Mouse (Mus musculus) monocyte, adult 5-6 weeks (primary cell): ENCODE measurements around the gene Tdpoz2. TPM values are rescaled to one million over a fixed set of nuclear protein-coding genes. Genes with fewer than 3 reads are reported as not detected.
"Not testable (repeated sequence)": the region's sequence is repeated elsewhere in the genome, so short reads cannot be mapped to it uniquely, and the experiment has no call there.

ENCODE experiments used
- ATAC-seq: fragments of 153-309, 156-312 bp; replicated peaks from 2 replicates; pipeline ENCODE4 v1.8.0; 2017; ENCODE audit warnings: mild to moderate bottlenecking; ENCODE audit not compliant: low TSS enrichment, insufficient number of reproducible peaks, severe bottlenecking, poor library complexity, low FRiP score
- total RNA-seq: library from RNA; stranded (forward); fragments of 200-1000, 200-491, 200-594 nt; gene quantifications from 3 replicates; pipeline ENCODE4 v1.2.3, GENCODE M21; 2017

Gene Tdpoz2
- total RNA-seq, result not detected in 3 replicates

DNA sequence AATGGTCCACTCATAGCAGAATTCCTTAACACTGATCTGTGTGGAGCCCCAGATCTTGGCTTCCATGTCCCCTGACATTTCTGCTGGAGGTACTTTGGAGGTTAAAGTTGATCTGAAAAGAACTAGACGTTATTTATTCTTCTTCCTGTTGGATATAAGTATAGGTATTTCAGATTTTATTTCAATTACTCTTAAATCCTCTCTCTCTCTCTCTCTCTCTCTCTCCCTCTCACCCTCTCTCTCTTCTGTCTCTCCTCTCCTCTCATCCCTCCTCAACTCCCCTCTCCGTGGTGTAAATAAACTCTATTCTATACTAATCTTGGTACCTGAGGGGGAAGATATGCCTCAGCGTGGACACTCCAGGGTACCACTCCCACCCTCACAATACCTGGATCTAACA is at the start of gene Tdpoz2:
Gene Tdpoz2 (minus strand): TSS at position 101 of the 400 bp plus-strand sequence.
- ATAC-seq, result no peak

DNA sequence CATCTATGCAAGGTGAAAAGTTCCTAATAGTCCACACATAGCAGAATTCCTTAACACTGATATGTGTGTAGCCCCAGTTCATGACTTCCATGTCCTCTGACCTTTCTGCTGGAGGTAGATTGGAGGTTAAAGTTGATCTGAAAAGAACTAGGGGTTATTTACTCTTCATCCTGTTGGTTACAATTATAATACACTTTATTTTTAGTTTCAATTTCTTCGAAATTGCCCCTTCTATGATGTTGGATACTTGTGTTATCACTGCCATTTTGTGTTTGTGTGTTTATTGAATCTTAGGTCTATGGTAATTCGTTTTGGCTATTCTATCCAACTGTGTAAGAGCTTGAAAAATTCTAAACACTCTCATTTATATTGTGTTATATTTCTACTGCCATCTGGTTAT is 40.5 kb upstream of the Tdpoz2 start, which contains the start of gene Gm37596:
Gene Gm37596 (minus strand): TSS at position 101 of the 400 bp plus-strand sequence.
- not testable (repeated sequence) for ATAC-seq

DNA sequence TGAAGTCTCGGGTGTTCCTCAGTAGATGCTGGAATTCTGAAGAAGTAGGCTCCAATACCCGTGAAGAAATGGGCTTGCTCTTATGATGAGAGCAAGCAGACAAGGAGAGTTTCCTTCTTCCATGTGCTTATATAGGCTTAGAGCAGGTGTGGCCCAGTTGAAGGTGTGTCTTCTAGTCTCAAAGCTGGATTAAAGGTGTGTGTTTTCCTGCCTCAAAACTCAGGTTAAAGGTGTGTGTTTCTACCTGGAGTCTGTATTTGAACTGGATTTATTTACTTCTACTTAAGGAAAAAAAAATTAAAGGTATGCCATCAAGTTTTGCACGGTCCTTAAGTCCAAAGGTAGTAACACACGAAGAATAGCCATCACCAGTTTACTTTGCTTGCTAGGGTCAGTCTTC is 23.7 kb upstream of the Tdpoz2 start, which contains the start of gene Tdpoz1:
Gene Tdpoz1 (minus strand): TSS at position 101 of the 400 bp plus-strand sequence.
- not testable (repeated sequence) for ATAC-seq

DNA sequence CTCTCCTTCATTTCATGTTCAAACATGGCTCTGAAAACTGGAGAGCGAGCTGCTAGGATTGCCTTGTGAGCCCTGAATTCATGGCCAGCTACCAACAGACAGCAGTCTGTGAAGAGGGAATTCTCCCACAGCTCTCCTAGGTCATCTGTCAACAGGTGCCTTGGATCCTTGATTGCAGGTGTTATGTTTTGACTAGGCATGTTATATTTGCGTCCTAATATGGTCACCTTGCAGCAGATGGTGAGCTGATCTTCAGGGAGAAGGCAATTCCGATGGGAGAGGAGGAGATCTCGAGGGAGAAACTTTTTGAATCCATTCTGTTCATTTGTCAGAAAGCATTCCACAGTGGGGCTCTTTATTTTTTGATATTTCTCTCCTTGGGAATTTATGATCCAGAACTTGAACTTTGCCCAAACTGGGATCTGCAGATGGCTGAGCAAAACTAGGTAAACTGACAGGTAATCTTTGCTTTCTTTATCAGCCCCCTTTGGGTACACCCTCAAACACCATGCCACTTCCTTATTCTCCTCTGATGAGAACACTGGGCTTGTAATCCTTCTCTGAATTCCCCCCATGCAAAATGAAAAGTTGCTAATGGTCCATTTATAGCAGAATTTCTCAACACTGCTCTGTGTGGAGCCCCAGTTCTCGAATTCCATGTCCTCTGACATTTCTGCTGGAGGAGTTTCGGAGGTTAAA is 18.5 kb upstream of the Tdpoz2 start:
- not testable (repeated sequence) for ATAC-seq

DNA sequence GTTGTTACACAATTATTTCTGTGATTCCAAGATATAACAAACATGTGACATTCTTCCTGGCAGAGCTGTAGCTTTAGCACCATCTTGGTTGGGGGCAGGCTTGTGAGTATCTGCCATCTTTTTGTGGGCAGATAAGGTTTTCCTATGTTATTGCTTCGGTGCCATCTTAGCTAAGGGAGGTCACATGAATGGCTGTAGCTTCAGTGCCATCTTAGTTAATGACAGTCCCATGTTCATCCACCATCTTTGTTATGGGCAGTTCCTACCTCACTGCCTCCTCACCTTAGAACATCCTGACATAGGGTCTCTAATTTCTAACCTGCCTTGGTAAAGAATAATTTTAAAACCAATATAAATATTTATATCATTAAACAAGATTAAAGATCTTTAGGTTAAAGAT is 1.8 kb upstream of the Tdpoz2 start:
- no peak for ATAC-seq

DNA sequence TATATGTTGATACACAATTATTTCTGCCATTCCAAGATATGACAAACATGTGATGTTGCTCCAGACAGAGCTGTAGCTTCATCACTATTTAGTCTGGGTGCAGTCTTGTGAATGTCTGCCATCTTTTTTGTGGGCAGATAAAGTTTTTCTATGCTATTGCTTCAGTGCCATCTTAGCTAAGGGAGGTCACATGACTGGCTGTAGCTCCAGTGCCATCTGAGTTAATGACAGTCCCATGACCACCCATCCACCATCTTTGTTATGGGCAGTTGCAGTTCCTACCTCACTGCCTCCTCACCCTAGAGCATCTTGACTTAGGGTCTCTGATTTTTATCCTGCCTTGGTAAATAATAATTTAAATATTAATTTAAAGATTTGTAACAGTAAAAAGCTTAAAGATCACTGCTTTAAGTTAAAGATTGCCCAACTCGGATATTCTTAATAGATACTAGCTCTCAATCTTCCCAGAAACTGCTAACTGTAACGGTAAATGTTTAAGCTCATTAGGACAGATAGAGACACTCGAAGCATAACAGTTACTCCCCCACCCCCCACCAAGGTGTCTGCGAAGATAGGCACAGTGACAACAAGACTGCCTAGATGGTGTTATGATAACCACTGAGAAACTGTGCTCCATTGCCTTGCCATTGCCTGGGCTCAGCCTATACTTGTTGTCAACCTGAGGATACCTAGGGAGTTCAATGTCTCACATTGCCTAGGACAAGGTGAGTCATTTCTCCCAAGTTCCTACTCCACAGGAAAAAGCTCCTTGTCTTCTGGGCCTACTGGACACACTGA is 21.4 kb downstream of the Tdpoz2 start:
- ATAC-seq, result not testable (repeated sequence)

DNA sequence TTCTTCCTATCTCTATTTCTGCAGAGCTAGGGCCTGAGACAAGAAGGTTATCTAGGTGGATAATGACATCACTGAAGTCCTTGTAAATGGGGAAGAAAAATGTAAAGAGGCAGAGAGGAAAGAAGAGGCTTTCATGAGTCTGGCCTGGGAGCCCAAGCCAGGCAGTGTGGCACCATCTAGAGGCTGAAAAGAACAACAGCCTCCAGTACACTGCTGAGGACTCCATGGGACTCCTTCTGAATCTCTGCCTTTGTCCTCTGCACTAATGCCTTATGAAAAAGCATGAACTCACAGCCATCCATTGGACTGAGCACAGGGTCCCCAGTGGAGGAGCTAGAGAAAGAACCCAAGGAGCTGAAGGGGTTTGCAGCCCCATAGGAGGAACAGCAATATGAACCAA is 43.5 kb downstream of the Tdpoz2 start:
- ATAC-seq, result peak; percentile 60; the same call in 1 of the 2 replicates

DNA sequence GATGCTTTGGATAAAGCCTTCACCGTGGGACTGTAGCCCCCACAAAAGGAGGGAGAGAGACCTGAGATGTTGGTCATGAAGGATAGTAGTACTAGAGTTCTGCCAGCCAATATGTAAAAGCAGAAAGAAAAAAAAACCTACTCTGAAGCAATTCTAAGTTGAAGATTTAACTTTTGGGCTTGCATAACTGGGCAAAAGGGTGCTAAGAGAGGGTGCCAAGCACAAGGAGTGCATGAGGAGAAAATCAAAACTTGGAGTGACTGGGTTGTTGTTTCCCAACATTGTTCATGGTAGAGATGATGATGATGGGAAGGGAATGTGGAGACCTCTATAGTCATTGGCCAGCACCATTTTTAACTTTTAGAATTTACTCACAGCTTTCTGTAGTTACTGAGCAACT is 50.6 kb downstream of the Tdpoz2 start:
- no peak for ATAC-seq

Other genes with a start within 250 kb of the Tdpoz2 start
- 0.29 to 0.32 TPM in 2 of 3 replicates, not detected in the other for gene Tchh, start 210.4 kb downstream of the Tdpoz2 start, total RNA-seq
- gene Tchhl1, start 183.9 kb downstream of the Tdpoz2 start, total RNA-seq, result not detected in 3 replicates
- gene S100a11, start 132.2 kb downstream of the Tdpoz2 start, total RNA-seq, result 59.1 to 65.2 TPM (median 61.9 TPM) in 3 replicates
- 811 to 1,204 TPM (median 873 TPM) in 3 replicates for gene S100a10, start 97.6 kb downstream of the Tdpoz2 start, total RNA-seq
- gene Tdpoz1, start 23.6 kb upstream of the Tdpoz2 start, total RNA-seq, result not detected in 3 replicates
- gene Gm37596, start 40.4 kb upstream of the Tdpoz2 start, total RNA-seq, result not detected in 3 replicates
- not detected in 3 replicates for gene Gm5773, start 120.3 kb upstream of the Tdpoz2 start, total RNA-seq
- not detected in 3 replicates for gene Tdpoz4, start 143.7 kb upstream of the Tdpoz2 start, total RNA-seq
- not detected in 3 replicates for gene Tdpoz3, start 173.3 kb upstream of the Tdpoz2 start, total RNA-seq